Mouse (Mus musculus) heart, postnatal 0 days (tissue): ENCODE measurements around the gene Pp2d1.

Source experiments
- CTCF ChIP-seq: IDR thresholded peaks from 2 replicates; pipeline ENCODE4 v1.5.1; 2016; ENCODE audit warnings: antibody characterized with exemption, control low read depth, low read depth
- EP300 ChIP-seq: IDR thresholded peaks from 2 replicates; pipeline ENCODE4 v1.6.1; 2016; ENCODE audit warnings: antibody characterized with exemption, low read depth

GRCm38 (mm10) chr17:53568734-53569386 lies 29.6 kb upstream of the Pp2d1 start:
- no peak for TF ChIP-seq EP300
- no peak for TF ChIP-seq CTCF
